Mouse (Mus musculus) kidney, postnatal 0 days (tissue): ENCODE results near the gene Ifnb1. TPM values are rescaled to one million over a fixed set of nuclear protein-coding genes. Genes with fewer than 3 reads are reported as not detected.
A peak's percentile ranks its signal among the peaks of the same experiment; 100 is the strongest.

Experiments used
- ATAC-seq: fragments of 200-750 bp; cut with Nextera tagmentation; replicated peaks from 2 replicates; pipeline ENCODE4 v1.8.0; 2017; ENCODE audit warnings: low read depth, moderate number of reproducible peaks, moderate TSS enrichment, moderate library complexity; ENCODE audit not compliant: low FRiP score
- DNase-seq: peaks from one replicate; pipeline ENCODE4 v3.0.0-alpha.2; 2016; ENCODE audit warnings: low spot score
- H3K27ac ChIP-seq: fragments of 300-500 bp; sonication (generic); 2 replicates; pipeline ENCODE4 v1.5.1; 2014; ENCODE audit warnings: mild to moderate bottlenecking
- H3K27me3 ChIP-seq: fragments of 300-500 bp; sonication (generic); 2 replicates; pipeline ENCODE4 v1.6.1; 2014; ENCODE audit warnings: low read length, mixed read lengths; ENCODE audit not compliant: insufficient read depth
- H3K36me3 ChIP-seq: fragments of 300-500 bp; sonication (generic); 2 replicates; pipeline ENCODE4 v1.6.1; 2014; ENCODE audit warnings: low read length, mixed read lengths; ENCODE audit not compliant: insufficient read depth
- H3K4me1 ChIP-seq: fragments of 300-500 bp; sonication (generic); replicated peaks from 2 replicates; pipeline ENCODE4 v1.6.1; 2014; ENCODE audit warnings: antibody characterized with exemption, low read length, mixed read lengths; ENCODE audit not compliant: insufficient read depth
- H3K4me2 ChIP-seq: fragments of 300-500 bp; sonication (generic); 2 replicates; pipeline ENCODE4 v1.6.1; 2014; ENCODE audit warnings: mild to moderate bottlenecking, low read length, moderate library complexity, mixed read lengths
- H3K4me3 ChIP-seq: fragments of 300-500 bp; sonication (generic); replicated peaks from 2 replicates; pipeline ENCODE4 v1.5.1; 2014; ENCODE audit warnings: low read depth, low read length
- H3K9ac ChIP-seq: fragments of 300-500 bp; sonication (generic); 2 replicates; pipeline ENCODE4 v1.6.1; 2014; ENCODE audit warnings: low read depth, low read length
- H3K9me3 ChIP-seq: fragments of 300-500 bp; sonication (generic); replicated peaks from 2 replicates; pipeline ENCODE4 v1.6.1; 2016; ENCODE audit warnings: low read length, inconsistent platforms, mixed read lengths
- CTCF ChIP-seq: IDR thresholded peaks from 2 replicates; pipeline ENCODE4 v1.5.1; 2016; ENCODE audit warnings: antibody characterized with exemption, low read depth, mild to moderate bottlenecking, moderate library complexity
- WGBS: fragments of 180-500 bp; shearing (Covaris S2); extraction: QIAGEN DNeasy Blood & Tissue Kit; methylation state at CpG from one replicate; pipeline ENCODE4 v1.1.7; 2014; 5-methylcytosine and 5-hydroxymethylcytosine counted together
- polyA plus RNA-seq: library from polyadenylated mRNA; unstranded; fragments of >200 nt; fragmentation: Nextera tagmentation; extraction: Ambion mirVana; gene quantifications from 2 replicates; pipeline ENCODE4 v1.2.1, GENCODE M21; 2015

Ifnb1 gene
- polyA plus RNA-seq, 1 experiment from 2014 or later: not detected

GRCm38 (mm10) chr4:88543649-88544234, 21.2 kb upstream of the Ifnb1 start:
- no peak overlapping the region for H3K9ac ChIP-seq
- H3K36me3 ChIP-seq: no peaks in the 10 kb centered on the region
- H3K27me3 ChIP-seq: no peaks in the 10 kb centered on the region
- DNase-seq (peak; percentile 91), ATAC-seq (0 out of 2 replicates have a peak, but pooled peaks have one; percentile 46)
- no peaks in the 10 kb centered on the region for H3K9me3 ChIP-seq
- no peak overlapping the region for H3K4me2 ChIP-seq
- H3K4me1 ChIP-seq: no peaks in the 10 kb centered on the region
- WGBS: 49% methylated on average over 2 of the region's 2 CpGs
- H3K4me3 ChIP-seq: no peak overlapping the region
- H3K27ac ChIP-seq: no peak overlapping the region
- peak; percentile 98 for TF ChIP-seq CTCF

GRCm38 (mm10) chr4:88537328-88537727, 14.8 kb upstream of the Ifnb1 start:
- Histone ChIP-seq H3K27me3 (no peaks in the 10 kb centered on the region), H3K4me3 (no peak overlapping the region), H3K36me3 (no peaks in the 10 kb centered on the region), H3K9me3 (no peaks in the 10 kb centered on the region), H3K4me2 (no peak overlapping the region), H3K27ac (no peak overlapping the region), H3K4me1 (no peaks in the 10 kb centered on the region), H3K9ac (no peak overlapping the region)
- no peak for TF ChIP-seq CTCF
- ATAC-seq: no peak
- DNase-seq: peak; percentile 54
- 49% methylated on average over 12 of the region's 12 CpGs for WGBS

- Histone ChIP-seq H3K27me3 (no peaks in the 10 kb centered on the region), H3K9me3 (no peaks in the 10 kb centered on the region), H3K4me3 (no peak overlapping the region), H3K9ac (no peak overlapping the region), H3K27ac (no peak overlapping the region), H3K4me1 (no peaks in the 10 kb centered on the region), H3K36me3 (no peaks in the 10 kb centered on the region), H3K4me2 (no peak overlapping the region)
- DNase-seq (peak; percentile 39), ATAC-seq (no peak)
- no peak for TF ChIP-seq CTCF
- WGBS: 44% methylated on average over 7 of the region's 7 CpGs
Measured at GRCm38 (mm10) chr4:88536640-88537039, 14.1 kb upstream of the Ifnb1 start.

- ATAC-seq: no peak
- no peak overlapping the region for H3K4me3 ChIP-seq
- WGBS: 95% methylated on average over 1 of the region's 1 CpGs
Measured at GRCm38 (mm10) chr4:88535742-88536141, 13.2 kb upstream of the Ifnb1 start.

GRCm38 (mm10) chr4:88534903-88535302, 12.3 kb upstream of the Ifnb1 start:
- Histone ChIP-seq H3K9me3 (no peaks in the 10 kb centered on the region), H3K4me3 (no peak overlapping the region), H3K4me1 (no peaks in the 10 kb centered on the region), H3K4me2 (no peak overlapping the region), H3K9ac (no peak overlapping the region), H3K27ac (no peak overlapping the region), H3K27me3 (no peaks in the 10 kb centered on the region), H3K36me3 (no peaks in the 10 kb centered on the region)
- 89% methylated on average over 1 of the region's 1 CpGs for WGBS
- ATAC-seq (no peak), DNase-seq (no peak)
- no peak for TF ChIP-seq CTCF

More at GRCm38 (mm10) chr4:88535742-88536141, 13.2 kb upstream of the Ifnb1 start:
- Histone ChIP-seq H3K4me2 (no peak overlapping the region), H3K4me1 (no peaks in the 10 kb centered on the region), H3K27me3 (no peaks in the 10 kb centered on the region), H3K36me3 (no peaks in the 10 kb centered on the region), H3K9ac (no peak overlapping the region), H3K27ac (no peak overlapping the region), H3K9me3 (no peaks in the 10 kb centered on the region)
- DNase-seq: no peak
- no peak for TF ChIP-seq CTCF

- Histone ChIP-seq H3K9ac (no peak overlapping the region), H3K36me3 (no peaks in the 10 kb centered on the region), H3K27ac (no peak overlapping the region), H3K4me3 (no peak overlapping the region), H3K4me1 (no peaks in the 10 kb centered on the region), H3K27me3 (no peaks in the 10 kb centered on the region), H3K9me3 (no peaks in the 10 kb centered on the region), H3K4me2 (no peak overlapping the region)
- TF ChIP-seq CTCF: no peak
- DNase-seq: no peak
- 86% methylated on average over 2 of the region's 2 CpGs for WGBS
- ATAC-seq: no peak; the same call in 1 of the 2 replicates
Measured at GRCm38 (mm10) chr4:88533499-88533898, 10.9 kb upstream of the Ifnb1 start.

GRCm38 (mm10) chr4:88530892-88531291, 8.3 kb upstream of the Ifnb1 start:
- Histone ChIP-seq H3K4me2 (no peak overlapping the region), H3K9ac (no peak overlapping the region), H3K4me1 (no peaks in the 10 kb centered on the region), H3K9me3 (no peaks in the 10 kb centered on the region), H3K36me3 (no peaks in the 10 kb centered on the region), H3K27me3 (no peaks in the 10 kb centered on the region), H3K4me3 (no peak overlapping the region), H3K27ac (no peak overlapping the region)
- WGBS: 65% methylated on average over 2 of the region's 2 CpGs
- no peak for ATAC-seq
- DNase-seq: peak; percentile 51
- no peak for TF ChIP-seq CTCF
